Mouse (Mus musculus) liver (tissue): Measurements from ENCODE around the gene Cdkl3.

Source experiments
- DNase-seq: peaks from one replicate; pipeline ENCODE4 v3.0.0-alpha.2; 2020; ENCODE audit warnings: mixed read lengths

The Cdkl3 gene

GRCm38 (mm10) chr11:52127169-52127568 lies 123.1 kb downstream of the Cdkl3 start:
- DNase-seq = no peak

GRCm38 (mm10) chr11:52127760-52128159 lies 123.7 kb downstream of the Cdkl3 start:
- DNase-seq = no peak

DNA sequence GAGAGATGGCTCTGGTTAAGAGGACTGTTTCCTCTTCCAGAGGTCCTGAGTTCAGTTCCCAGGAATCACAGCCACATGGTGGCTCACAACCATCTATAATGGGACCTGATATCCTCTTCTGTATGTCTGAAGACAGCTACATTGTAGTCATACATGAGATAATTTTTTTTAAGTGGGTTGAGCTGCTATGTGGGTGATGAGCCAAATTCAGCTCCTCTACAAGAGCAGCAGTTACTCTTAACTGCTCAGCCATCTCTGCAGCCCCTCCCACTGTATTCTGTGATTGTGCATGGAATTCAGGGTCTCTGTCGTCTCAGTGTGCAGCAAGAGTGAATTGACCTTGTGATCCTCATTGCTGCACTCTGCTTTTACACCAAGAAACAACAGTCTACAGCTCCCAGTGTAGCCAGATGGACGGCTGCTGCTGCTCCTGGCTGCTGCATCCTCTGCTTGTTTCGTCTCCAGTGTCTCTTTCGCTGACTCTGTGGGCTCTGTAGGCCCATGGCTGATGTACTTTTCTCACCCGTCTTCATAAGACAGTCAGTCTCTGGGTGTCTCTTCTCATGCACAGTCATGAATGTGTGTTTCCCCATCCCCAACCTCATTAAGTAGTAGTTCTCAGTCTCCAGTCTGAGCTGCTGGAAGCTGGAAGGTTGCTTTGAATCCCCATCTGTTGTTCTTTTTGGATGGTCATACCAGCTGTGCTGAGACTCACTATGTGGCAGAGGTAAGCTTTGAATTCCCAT lies 124.5 kb downstream of the Cdkl3 start:
- DNase-seq = no peak

- DNase-seq = no peak
Observed at GRCm38 (mm10) chr11:52129171-52129570, 125.2 kb downstream of the Cdkl3 start.

- DNase-seq = no peak
Observed at GRCm38 (mm10) chr11:52129621-52130450, 125.8 kb downstream of the Cdkl3 start.

DNA sequence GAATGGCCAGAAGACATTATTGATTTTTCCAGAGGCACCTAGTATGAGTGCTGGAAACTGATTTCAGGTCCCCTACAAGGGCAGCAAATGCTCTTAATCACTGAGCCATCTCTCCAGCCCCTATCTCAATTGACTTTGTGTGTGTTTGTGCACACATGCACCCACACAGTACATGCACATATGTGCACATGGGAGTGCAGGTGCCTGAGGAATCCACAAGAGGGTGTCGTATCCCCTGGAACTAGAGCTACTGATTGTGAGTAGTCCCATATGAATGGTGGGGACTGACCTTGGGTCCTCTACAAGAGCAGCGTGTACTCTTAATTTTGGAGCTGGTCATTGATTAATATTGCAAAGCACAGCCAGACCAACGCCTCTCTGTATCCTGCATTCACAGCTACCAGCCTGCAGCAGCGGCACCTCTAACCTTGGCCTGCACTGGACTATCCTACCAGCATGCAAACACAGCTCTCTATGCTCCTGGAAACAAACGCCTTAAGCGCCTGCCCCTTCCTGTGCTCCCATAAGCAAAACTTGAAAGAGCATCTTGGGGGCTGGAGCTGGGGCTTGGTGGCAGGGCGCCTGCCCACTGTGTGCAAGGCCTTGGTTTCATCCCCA lies 126.5 kb downstream of the Cdkl3 start:
- DNase-seq = no peak
